Mouse (Mus musculus): ENCODE measurements around the gene Mgrn1. TPM values are rescaled to one million over a fixed set of nuclear protein-coding genes. Genes with fewer than 3 reads are reported as not detected.
A peak's percentile ranks its signal among the peaks of the same experiment; 100 is the strongest.

Mgrn1 gene
- polyA plus RNA-seq, 1 experiment from 2014 or later = 85.4 TPM

GRCm38 (mm10) chr16:4945415-4945814, 59.4 kb downstream of the Mgrn1 start:
- H3K36me3 ChIP-seq (ENCODE audit: control insufficient read depth, insufficient read depth, low read length) = peaks cover 73% of the 10 kb centered on the region
- no peaks in the 10 kb centered on the region for H3K9me3 ChIP-seq (ENCODE audit: control insufficient read depth, low read depth, low read length)
- no peak for ATAC-seq (ENCODE audit: insufficient number of reproducible peaks, insufficient read depth, low FRiP score, low read depth)

GRCm38 (mm10) chr16:4946155-4946554, 60.1 kb downstream of the Mgrn1 start:
- no peak overlapping the region for H3K27ac ChIP-seq (ENCODE audit: low read length)
- no peak for ATAC-seq (ENCODE audit: insufficient number of reproducible peaks, insufficient read depth, low FRiP score, low read depth)
- H3K4me2 ChIP-seq (replicated peaks; ENCODE audit: low read depth, low read length) = no peak overlapping the region
- no peaks in the 10 kb centered on the region for H3K9me3 ChIP-seq (ENCODE audit: control insufficient read depth, low read depth, low read length)
- no peaks in the 10 kb centered on the region for H3K27me3 ChIP-seq (ENCODE audit: control insufficient read depth, insufficient read depth, low read length)
- WGBS = 79% methylated on average over 3 of the region's 3 CpGs
- no peaks in the 10 kb centered on the region for H3K4me1 ChIP-seq (ENCODE audit: control insufficient read depth, insufficient read depth, low read length)
- H3K9ac ChIP-seq (replicated peaks; ENCODE audit: low read depth, low read length) = no peak overlapping the region
- peaks cover 71% of the 10 kb centered on the region for H3K36me3 ChIP-seq (ENCODE audit: control insufficient read depth, insufficient read depth, low read length)
- no peak overlapping the region for H3K4me3 ChIP-seq (ENCODE audit: low read depth, low read length)

More at GRCm38 (mm10) chr16:4945415-4945814, 59.4 kb downstream of the Mgrn1 start:
- Histone ChIP-seq H3K4me3 (ENCODE audit: low read depth, low read length) (no peak overlapping the region), H3K4me2 (replicated peaks; ENCODE audit: low read depth, low read length) (no peak overlapping the region), H3K27me3 (ENCODE audit: control insufficient read depth, insufficient read depth, low read length) (no peaks in the 10 kb centered on the region), H3K27ac (ENCODE audit: low read length) (no peak overlapping the region), H3K4me1 (ENCODE audit: control insufficient read depth, insufficient read depth, low read length) (no peaks in the 10 kb centered on the region), H3K9ac (replicated peaks; ENCODE audit: low read depth, low read length) (no peak overlapping the region)
- 82% methylated on average over 4 of the region's 4 CpGs for WGBS

GRCm38 (mm10) chr16:4947378-4947777, 61.3 kb downstream of the Mgrn1 start:
- Histone ChIP-seq H3K4me1 (ENCODE audit: control insufficient read depth, insufficient read depth, low read length) (no peaks in the 10 kb centered on the region), H3K4me2 (replicated peaks; ENCODE audit: low read depth, low read length) (no peak overlapping the region), H3K9me3 (ENCODE audit: control insufficient read depth, low read depth, low read length) (no peaks in the 10 kb centered on the region), H3K36me3 (ENCODE audit: control insufficient read depth, insufficient read depth, low read length) (peaks cover 64% of the 10 kb centered on the region), H3K9ac (replicated peaks; ENCODE audit: low read depth, low read length) (no peak overlapping the region), H3K27me3 (ENCODE audit: control insufficient read depth, insufficient read depth, low read length) (no peaks in the 10 kb centered on the region), H3K4me3 (ENCODE audit: low read depth, low read length) (no peak overlapping the region), H3K27ac (ENCODE audit: low read length) (no peak overlapping the region)
- 79% methylated on average over 4 of the region's 4 CpGs for WGBS
- ATAC-seq (ENCODE audit: insufficient number of reproducible peaks, insufficient read depth, low FRiP score, low read depth) = no peak

DNA sequence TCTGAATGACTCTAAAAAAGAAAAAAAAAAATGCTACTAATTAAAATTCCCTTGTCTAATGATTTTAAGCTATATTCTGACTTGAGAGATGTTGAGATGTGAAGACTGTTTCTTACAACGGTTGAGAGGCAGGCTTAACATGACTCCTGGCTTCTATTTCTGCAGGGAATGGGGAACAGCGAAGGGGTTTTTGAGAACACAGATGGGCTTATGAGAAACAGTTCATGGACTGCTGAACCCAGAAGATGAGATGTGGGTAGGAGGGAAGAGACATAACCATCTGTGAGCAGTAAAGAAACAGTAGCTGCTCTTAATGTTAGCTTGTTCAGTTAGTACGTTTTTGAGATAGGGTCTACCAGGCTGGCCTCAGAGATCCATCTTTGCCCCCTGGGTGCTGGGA, 70.6 kb downstream of the Mgrn1 start:
- Histone ChIP-seq H3K4me1 (ENCODE audit: control insufficient read depth, insufficient read depth, low read length) (no peaks in the 10 kb centered on the region), H3K4me2 (replicated peaks; ENCODE audit: low read depth, low read length) (no peak overlapping the region), H3K4me3 (ENCODE audit: low read depth, low read length) (no peak overlapping the region), H3K36me3 (ENCODE audit: control insufficient read depth, insufficient read depth, low read length) (peaks cover 48% of the 10 kb centered on the region), H3K9me3 (ENCODE audit: control insufficient read depth, low read depth, low read length) (no peaks in the 10 kb centered on the region), H3K27me3 (ENCODE audit: control insufficient read depth, insufficient read depth, low read length) (no peaks in the 10 kb centered on the region), H3K9ac (replicated peaks; ENCODE audit: low read depth, low read length) (no peak overlapping the region), H3K27ac (ENCODE audit: low read length) (no peak overlapping the region)
- ATAC-seq (ENCODE audit: insufficient number of reproducible peaks, insufficient read depth, low FRiP score, low read depth) = no peak
- 91% methylated on average over 3 of the region's 3 CpGs for WGBS

GRCm38 (mm10) chr16:4957446-4957845, 71.4 kb downstream of the Mgrn1 start:
- Histone ChIP-seq H3K9me3 (ENCODE audit: control insufficient read depth, low read depth, low read length) (no peaks in the 10 kb centered on the region), H3K4me3 (ENCODE audit: low read depth, low read length) (no peak overlapping the region), H3K27me3 (ENCODE audit: control insufficient read depth, insufficient read depth, low read length) (no peaks in the 10 kb centered on the region), H3K4me2 (replicated peaks; ENCODE audit: low read depth, low read length) (no peak overlapping the region), H3K36me3 (ENCODE audit: control insufficient read depth, insufficient read depth, low read length) (peaks cover 46% of the 10 kb centered on the region), H3K9ac (replicated peaks; ENCODE audit: low read depth, low read length) (no peak overlapping the region), H3K27ac (ENCODE audit: low read length) (no peak overlapping the region), H3K4me1 (ENCODE audit: control insufficient read depth, insufficient read depth, low read length) (no peaks in the 10 kb centered on the region)
- WGBS = 87% methylated on average over 3 of the region's 3 CpGs
- no peak for ATAC-seq (ENCODE audit: insufficient number of reproducible peaks, insufficient read depth, low FRiP score, low read depth)

- Histone ChIP-seq H3K27me3 (ENCODE audit: control insufficient read depth, insufficient read depth, low read length) (no peaks in the 10 kb centered on the region), H3K9me3 (ENCODE audit: control insufficient read depth, low read depth, low read length) (no peaks in the 10 kb centered on the region), H3K4me2 (replicated peaks; ENCODE audit: low read depth, low read length) (no peak overlapping the region), H3K27ac (ENCODE audit: low read length) (no peak overlapping the region), H3K4me3 (ENCODE audit: low read depth, low read length) (no peak overlapping the region), H3K4me1 (ENCODE audit: control insufficient read depth, insufficient read depth, low read length) (peaks cover 11% of the 10 kb centered on the region; the same call in 1 of the 2 replicates), H3K36me3 (ENCODE audit: control insufficient read depth, insufficient read depth, low read length) (peaks cover 19% of the 10 kb centered on the region), H3K9ac (replicated peaks; ENCODE audit: low read depth, low read length) (no peak overlapping the region)
- WGBS = 80% methylated on average over 8 of the region's 8 CpGs
- ATAC-seq (ENCODE audit: insufficient number of reproducible peaks, insufficient read depth, low FRiP score, low read depth) = no peak
Measured at GRCm38 (mm10) chr16:4960260-4960659, 74.2 kb downstream of the Mgrn1 start.

GRCm38 (mm10) chr16:4963346-4963745, 77.3 kb downstream of the Mgrn1 start:
- Histone ChIP-seq H3K27ac (ENCODE audit: low read length) (no peak overlapping the region), H3K4me2 (replicated peaks; ENCODE audit: low read depth, low read length) (peak overlapping the region; percentile 68), H3K9me3 (ENCODE audit: control insufficient read depth, low read depth, low read length) (no peaks in the 10 kb centered on the region), H3K4me3 (ENCODE audit: low read depth, low read length) (peak overlapping the region; percentile 77), H3K9ac (replicated peaks; ENCODE audit: low read depth, low read length) (peak overlapping the region; percentile 74), H3K36me3 (ENCODE audit: control insufficient read depth, insufficient read depth, low read length) (no peaks in the 10 kb centered on the region; the same call in 1 of the 2 replicates), H3K27me3 (ENCODE audit: control insufficient read depth, insufficient read depth, low read length) (no peaks in the 10 kb centered on the region), H3K4me1 (ENCODE audit: control insufficient read depth, insufficient read depth, low read length) (peaks cover 11% of the 10 kb centered on the region; the same call in 1 of the 2 replicates)
- WGBS = 42% methylated on average over 9 of the region's 9 CpGs
- ATAC-seq (ENCODE audit: insufficient number of reproducible peaks, insufficient read depth, low FRiP score, low read depth) = no peak

GRCm38 (mm10) chr16:4963797-4964709, 78.0 kb downstream of the Mgrn1 start, which contains the start of gene Anks3:
TSS of gene Anks3 (minus strand) at chr16:4964205.
- Histone ChIP-seq H3K36me3 (ENCODE audit: control insufficient read depth, insufficient read depth, low read length) (no peaks in the 10 kb centered on the region; the same call in 1 of the 2 replicates), H3K27ac (ENCODE audit: low read length) (peak within 1 kb of the TSS; percentile 68), H3K4me2 (replicated peaks; ENCODE audit: low read depth, low read length) (peak within 1 kb of the TSS; percentile 68), H3K9ac (replicated peaks; ENCODE audit: low read depth, low read length) (peak within 1 kb of the TSS; percentile 74), H3K9me3 (ENCODE audit: control insufficient read depth, low read depth, low read length) (no peaks in the 10 kb centered on the region), H3K4me3 (ENCODE audit: low read depth, low read length) (peak within 1 kb of the TSS; percentile 77), H3K27me3 (ENCODE audit: control insufficient read depth, insufficient read depth, low read length) (no peaks in the 10 kb centered on the region), H3K4me1 (ENCODE audit: control insufficient read depth, insufficient read depth, low read length) (peaks cover 11% of the 10 kb centered on the region; the same call in 1 of the 2 replicates)
- WGBS = under 1% methylated on average over 76 of the region's 76 CpGs
- peak; percentile 98 for ATAC-seq (ENCODE audit: insufficient number of reproducible peaks, insufficient read depth, low FRiP score, low read depth)

Data from stomach, embryonic 14.5 days (tissue).